Mouse (Mus musculus): Measurements from ENCODE around the gene E2f4.
"Not testable (repeated sequence)": the region's sequence is repeated elsewhere in the genome, so short reads cannot be mapped to it uniquely, and the experiment has no call there.

Gene E2f4

DNA sequence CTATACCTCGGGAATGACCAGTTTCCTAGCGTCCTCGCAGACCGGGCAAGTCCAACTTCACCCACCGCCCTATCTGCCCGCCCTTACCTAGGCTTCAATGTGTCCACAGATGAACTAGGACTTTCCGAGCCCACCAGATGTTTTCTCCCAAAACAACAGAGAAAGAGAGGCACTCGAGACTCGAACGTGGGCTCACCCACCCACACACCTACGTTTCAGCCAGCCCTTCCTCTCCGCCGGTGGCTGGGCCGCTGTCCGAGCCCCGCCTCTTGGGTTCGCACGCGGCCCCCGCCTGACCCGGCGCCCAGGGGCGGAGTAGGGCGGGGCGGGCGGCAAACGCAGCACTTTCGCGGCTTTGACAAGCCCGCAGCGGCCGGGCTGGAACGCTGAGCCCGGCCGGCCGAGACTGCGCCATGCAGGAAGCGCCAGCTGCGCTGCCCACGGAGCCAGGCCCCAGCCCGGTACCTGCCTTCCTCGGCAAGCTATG lies 28.0 kb upstream of the E2f4 start, which contains the start of gene Hsf4:
Gene Hsf4 (plus strand): TSS at position 341 of the 487 bp plus-strand sequence.
- peak; percentile 76 for DNase-seq

DNA sequence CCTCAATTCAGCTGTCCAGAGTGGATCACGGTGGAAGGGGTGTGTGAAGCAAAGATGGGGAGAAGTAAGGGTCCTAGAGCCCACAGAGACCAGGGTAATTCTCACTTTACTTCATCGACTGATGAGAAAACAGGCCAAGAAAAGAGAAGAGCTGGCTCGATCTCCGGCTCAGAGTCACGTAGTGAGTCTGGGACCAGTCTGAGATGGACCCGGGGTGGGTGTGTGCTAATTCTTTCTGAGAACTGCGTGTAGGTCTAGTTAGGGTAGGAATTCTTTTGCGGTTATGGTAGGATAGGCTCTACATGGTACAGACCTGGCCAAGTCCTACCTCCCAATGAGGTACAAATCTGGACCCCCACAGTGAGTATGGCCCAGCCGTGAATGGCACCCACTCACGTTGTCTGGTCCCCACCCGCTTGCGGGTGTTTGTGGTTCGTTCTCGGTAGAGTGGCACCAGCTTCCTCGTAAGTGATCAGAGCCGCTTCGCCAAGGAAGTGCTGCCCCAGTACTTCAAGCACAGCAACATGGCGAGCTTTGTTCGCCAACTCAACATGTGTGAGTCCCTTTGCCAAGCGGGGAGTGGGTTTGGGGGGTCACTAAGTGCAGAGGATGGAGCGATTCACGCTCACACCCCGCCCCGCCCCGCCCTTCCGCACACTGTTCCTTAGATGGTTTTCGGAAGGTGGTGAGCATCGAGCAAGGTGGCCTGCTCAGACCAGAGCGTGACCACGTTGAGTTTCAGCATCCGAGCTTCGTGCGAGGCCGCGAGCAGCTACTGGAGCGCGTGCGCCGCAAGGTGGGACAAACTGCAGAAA lies 27.2 kb upstream of the E2f4 start:
- no peak for DNase-seq

DNA sequence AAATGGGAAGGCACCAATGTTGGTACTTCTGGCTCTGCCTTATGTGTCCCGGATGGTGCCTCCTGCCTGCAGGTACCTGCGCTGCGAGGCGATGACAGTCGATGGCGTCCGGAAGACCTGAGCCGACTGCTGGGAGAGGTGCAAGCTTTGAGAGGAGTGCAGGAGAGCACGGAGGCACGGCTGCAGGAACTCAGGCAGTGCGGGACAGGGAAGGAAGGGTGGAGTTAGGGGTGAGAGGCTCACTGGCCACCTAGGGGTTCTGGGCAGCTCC lies 26.6 kb upstream of the E2f4 start:
- DNase-seq: no peak

DNA sequence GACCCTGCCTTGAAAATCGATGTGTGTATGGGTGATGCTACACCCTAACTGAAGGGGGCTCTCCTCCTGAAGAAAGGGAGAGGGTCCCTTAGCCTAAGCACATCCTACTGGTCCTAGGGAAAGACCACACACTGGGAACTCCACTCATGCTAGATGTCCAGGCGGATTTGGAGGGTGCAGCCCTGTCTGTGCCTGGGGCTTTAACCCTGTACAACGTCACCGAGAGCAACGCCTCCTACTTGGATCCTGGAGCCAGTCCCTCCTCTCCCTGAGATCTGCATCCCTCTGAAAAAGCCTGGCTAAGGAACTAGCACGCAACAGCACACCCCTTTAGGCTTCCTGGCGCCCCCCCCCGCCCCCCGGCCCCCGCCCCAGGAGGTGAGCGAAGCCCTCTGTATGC lies 22.1 kb upstream of the E2f4 start:
- DNase-seq: no peak

DNA sequence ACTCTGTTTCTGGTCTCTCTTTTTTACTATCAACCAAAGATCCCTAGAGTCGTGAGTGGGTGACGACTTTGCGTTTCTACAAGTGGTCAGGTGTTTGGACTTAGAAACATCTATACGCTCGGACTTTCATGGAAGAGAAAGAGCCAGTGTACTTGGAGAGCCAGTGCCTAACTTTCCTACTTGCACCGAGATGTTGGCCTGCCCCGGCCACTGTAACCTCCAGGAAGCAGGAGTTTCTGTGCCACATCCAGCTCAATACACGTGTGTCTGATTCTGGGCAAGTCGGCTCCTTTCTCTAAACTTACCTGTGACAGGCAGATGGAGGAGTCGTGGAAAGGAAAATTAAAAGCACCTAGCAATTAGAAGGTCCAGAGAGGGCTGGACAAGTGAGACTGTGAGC lies 21.6 kb upstream of the E2f4 start, which contains the start of gene Nol3:
Gene Nol3 (plus strand): TSS at position 301 of the 400 bp plus-strand sequence.
- DNase-seq: no peak

DNA sequence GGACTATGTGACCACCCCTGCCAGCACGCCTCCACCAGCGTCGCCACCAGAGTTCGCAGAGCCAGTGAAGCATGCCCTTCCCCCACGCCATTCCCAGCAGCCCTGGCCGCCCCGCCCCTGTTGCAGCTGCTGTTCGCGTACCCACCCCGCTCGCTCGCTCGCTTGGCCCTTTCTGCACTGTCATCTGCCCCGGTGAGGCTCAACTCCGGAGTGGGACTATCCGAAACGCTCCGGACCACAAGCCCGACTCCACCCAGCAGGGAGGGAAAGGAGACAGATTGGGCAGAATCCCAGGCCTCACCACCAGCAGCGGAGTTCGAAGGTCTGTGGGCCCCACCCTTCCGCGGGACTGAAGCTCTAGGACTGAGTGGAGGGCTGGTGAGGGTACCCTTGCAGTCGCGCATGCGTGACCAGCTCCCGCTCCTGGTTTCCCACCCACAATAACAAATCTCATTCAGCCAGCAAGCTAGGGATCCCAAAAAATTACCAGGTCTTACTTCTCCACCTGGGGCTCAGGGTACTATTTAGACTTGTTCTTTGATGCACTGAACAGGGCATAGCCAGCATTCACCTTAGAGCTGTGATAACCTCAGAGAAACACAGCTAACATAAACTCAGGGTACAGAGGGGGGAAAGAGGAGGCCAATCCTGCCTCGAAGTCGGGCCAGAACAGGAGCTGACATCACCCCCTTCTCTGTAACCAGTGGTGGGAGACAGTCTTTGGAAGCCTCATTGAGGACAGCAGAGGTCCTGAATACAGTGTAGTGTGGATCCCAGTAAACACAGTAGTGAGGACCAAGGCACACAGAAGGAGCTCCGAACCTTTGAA lies 21.0 kb upstream of the E2f4 start:
- DNase-seq: peak; percentile 78

DNA sequence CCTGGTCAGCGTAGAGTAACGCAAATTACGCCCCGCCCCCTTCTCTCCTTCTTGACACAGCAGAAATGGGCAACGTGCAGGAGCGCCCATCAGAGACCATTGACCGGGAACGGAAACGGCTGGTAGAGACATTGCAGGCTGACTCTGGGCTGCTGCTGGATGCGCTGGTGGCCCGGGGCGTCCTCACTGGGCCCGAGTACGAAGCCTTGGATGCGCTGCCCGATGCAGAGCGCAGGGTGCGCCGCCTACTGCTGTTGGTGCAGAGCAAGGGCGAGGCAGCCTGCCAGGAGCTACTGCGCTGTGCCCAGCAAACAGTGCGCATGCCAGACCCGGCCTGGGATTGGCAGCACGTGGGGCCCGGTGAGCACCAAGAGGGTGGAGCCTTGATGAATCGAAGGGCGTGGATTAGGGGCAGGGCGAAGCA lies 18.5 kb upstream of the E2f4 start:
- peak; percentile 81 for DNase-seq

DNA sequence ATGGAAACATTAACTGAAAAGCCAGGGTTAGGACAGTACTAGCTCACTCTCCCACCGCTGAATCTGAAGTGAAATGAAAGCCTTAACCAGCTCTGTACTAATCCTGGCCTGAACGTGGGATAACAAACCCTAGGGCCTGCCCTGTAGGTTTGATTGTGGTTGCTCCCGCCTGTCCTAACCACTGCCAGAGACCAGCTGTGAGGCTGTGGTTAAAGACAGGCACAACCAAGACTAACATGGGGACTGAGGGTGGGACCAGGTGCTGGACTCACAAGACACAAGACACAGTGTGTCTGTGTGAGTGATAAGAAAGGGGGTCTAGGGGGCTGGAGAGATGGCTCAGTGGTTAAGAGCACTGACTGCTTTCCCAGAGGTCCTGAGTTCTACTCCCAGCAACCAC lies 16.9 kb upstream of the E2f4 start:
- no peak for DNase-seq

DNA sequence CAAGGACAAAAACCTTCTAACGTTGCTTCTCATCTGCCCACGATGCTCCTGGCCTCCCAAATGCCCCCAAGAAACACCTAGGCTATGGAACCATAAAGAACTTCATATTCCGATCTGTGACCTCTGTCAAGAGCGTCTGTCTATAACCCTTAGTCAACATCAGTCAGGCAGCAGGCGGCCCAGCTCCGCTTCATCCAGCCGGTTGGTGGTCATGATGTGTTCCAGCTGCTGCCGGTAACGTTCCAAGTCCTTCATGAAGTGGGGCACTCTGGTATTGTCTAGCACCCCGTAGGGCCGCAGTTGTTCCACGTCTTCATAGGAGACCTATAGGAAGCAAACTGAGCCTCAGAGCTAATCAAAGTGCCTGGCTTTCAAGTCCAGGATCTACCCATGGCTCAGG lies 15.6 kb upstream of the E2f4 start:
- no peak for DNase-seq

DNA sequence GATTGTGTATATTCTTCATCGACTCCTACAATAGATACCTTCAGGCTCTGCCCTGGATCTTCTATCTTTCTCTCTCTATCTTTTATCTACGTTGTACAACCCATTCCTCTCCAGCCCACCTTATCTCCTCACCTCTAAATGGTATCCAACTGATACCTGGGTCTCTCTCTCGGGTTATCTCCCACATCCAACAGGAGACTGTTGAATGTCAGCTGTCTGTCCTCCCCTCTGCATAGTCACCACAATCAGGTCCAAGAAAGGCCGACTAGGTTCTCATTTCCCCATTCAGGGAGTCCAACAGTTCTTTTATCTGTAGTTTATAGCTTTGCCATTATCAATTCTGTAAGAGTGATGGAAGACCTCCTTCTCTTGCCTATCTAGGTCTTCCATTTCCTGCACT lies 15.2 kb upstream of the E2f4 start:
- DNase-seq: no peak

DNA sequence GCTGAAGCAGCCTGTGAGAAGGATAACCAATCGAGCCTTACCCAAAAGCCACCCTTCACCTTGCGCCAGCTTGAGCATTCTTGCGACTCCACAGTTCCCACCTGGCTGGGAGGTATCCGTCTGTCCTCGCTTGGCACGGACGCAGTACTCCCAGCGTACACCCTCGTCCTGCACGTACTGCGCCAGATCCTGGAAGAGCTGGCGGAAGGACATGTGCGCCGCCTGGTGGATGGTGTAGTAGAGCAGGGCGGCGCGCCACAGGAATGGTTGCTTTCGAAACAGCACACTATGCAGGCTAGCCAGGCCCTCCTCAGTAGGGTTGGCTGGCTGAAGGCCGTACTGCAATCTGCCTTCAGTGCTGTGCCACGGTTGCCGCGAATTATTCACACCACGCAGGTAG lies 14.4 kb upstream of the E2f4 start:
- DNase-seq: peak; percentile 71

DNA sequence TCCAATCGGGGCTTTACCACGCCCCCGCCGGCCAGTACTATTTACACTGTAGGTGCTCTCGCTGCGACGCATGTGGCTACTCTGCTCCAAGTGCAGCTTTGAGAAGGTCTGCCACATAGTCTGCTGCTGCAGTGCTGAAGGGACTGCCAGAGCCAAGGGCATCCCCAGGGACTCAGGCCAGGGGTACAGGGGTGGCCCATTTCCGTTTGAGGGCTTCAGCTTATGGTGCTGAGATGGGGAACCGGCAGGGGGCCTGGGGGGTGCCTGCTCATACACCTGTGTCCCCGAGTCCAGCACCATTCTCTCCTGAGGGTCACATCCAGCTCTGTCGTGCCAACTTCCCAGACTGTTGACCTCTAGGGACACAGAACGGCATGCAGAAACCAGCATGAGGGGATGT lies 11.9 kb upstream of the E2f4 start:
- DNase-seq: no peak

DNA sequence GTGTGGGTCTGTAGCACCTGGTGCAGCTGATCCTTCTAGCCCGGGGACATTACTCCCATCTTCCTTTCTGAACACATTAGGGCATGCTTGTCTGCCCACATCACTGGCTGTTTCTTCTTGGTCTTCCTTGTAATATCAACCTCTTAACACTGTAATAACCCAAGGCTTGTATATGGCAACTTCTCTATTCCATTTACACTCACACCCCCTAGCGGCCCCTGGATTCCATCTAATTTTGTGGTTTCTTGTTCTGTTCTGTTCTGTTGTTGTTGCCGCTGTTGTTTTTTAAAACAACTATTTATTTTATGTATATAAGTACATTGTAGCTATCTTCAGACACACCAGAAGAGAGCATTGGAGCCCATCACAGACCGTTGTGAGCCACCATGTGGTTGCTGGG lies 10.6 kb upstream of the E2f4 start:
- DNase-seq: no peak

DNA sequence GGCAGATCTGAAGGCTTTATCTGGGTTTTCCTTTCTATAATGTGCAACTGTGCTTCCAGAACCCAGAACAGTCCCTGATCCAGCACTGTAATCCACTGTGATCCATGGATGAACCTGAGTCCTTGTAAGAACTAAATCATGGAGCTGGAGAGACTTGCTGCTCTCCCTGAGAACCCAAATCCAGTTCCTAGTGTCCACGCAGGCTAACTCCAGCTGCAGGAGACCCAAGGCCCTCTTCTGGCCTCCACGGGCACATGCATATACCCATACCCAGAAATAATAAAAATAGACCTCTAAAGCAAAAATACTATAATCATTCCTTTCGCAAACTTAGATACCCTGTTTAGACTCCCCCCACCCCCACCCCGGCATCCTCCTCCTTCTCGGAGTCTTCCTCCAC lies 9.2 kb upstream of the E2f4 start:
- no peak for DNase-seq

DNA sequence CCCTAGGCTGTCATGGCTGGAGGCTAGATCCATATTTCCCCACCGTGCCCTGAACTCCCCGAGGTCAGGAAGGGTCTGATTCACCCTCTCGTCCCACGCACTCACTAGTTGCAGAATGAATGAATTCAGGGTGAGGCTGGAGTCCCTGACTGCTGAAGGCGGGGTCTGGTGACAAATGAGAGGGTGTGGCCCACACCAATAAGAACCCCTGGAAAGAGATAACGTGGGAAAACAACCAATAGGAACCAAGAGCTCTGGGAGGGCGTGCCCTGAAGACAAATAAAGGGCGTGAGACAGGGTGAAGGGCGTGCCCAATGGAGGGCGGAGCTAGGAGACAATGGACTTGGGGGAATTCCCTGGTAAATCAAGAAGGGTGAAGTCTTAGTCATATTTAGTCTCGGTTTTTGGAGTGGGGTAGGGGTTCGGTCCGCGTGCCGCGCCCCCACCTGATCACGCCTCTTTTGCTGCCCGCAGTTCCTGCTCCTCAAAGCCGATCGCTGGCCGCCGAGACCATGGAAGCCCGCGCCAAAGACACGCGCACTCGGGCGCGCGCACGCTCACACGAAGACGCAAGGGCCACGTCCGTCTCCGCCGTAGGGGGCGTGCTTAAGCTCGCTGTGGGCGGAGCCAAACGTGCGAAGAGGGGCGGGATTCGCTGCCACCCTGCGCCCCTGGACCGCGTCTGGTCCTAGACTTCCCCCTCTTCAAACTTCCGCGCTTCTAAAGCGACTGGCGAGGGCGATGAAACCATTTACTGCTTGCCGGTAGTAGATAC lies 8.3 kb upstream of the E2f4 start:
- peak; percentile 96 for DNase-seq

DNA sequence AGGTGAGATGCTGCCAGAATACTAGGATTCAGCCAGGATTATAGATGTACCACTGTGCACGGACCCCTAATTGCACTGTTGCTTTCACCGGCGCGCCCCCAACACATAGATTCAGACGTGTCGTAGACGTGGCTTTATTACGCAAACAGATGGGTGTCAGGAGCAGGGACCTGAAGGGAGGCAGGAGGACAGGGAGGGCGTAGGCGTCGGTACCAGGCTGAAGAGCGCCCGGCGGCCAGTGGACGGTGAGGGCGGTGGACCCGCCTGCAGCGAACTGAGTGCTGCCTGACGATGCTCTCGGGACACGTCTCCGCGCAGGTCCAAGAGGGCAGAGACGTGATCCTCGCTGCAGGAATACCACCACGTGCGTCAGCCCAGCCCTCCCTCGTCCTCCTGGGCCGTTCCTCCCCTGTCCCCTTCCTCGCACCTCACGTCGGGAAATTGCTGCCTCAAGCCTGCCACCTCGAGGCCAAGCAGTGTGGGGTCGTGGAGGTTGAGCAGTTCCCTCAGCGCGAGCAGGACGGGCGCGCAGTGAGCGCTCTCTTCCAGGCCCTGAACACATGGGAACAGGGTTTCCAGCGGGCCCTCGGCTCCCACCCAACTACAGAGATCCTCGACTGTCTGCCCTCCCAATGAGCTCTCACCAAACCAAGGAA lies 7.5 kb upstream of the E2f4 start, which contains the start of gene 4931428F04Rik:
Gene 4931428F04Rik (minus strand): TSS at position 60 of the 656 bp plus-strand sequence.
- DNase-seq: peak; percentile 64

DNA sequence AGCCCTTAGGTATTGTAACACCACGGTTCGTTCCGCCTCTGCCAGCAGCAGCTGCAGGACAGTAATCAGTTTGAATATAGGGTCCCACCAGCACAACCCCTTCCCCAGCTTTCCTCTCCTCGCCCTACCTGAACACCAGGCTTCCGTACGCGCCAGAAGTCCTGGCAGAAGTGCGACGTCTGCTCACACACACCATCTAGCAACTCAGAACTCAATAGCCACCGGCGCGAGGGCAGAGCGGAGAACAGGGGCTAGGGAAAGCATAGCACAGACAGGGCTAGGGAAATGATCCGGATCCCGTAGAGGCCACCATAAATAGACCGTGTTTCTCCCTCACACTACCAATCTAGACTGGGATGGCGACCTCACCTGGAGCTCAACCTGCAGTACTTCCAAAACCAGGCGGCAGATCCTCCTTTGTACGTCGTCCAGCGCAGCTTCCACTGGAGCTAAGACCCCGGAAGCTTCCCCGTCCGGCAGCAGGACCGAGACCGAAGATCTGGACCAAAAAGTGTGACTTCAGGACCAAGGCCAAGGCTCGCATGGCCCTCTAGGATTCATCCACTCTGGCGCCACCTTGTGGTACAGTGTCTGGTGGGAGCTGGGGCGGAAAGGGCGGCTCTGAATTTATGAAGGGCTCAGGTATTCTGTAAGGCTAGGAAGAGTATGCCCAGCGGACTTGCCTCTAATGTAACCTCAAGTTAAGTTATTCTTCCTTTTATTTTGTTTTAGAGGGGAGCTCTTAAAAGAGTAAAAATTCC lies 6.7 kb upstream of the E2f4 start:
- peak; percentile 98 for DNase-seq

DNA sequence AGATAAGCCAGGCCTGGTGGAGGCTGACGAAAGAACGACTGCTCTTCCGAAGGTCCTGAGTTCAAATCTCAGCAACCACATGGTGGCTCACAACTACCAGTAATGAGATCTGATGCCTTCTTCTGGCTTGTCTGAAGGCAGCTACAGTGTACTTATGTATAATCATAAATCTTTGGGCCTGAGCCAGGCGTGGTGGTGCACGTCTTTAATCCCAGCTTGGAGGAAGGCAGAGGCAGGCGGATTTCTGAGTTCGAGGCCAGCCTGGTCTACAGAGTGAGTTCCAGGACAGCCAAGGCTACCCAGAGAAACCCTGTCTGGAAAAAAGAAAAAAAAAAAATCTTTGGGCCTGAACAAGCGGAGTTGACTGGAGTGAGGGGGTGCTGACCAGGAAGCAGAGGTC lies 6.1 kb upstream of the E2f4 start:
- not testable (repeated sequence) for DNase-seq

DNA sequence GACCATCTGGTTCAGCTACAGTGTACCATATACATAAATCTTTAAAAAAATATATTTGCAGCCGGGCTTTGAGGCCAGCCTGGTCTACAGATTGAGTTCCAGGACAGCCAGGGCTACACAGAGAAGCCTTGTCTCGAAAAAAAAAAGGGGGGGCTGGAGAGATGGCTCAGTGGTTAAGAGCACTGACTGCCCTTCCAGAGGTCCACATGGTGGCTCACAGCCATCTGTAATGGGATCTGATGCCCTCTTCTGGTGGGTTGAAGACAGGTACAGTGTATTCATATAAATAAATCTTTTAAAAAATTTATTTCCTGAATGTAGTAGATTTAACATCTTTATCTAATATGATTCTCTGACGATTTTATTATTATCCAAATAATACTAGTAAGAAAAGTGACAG lies 5.7 kb upstream of the E2f4 start:
- DNase-seq: not testable (repeated sequence)

DNA sequence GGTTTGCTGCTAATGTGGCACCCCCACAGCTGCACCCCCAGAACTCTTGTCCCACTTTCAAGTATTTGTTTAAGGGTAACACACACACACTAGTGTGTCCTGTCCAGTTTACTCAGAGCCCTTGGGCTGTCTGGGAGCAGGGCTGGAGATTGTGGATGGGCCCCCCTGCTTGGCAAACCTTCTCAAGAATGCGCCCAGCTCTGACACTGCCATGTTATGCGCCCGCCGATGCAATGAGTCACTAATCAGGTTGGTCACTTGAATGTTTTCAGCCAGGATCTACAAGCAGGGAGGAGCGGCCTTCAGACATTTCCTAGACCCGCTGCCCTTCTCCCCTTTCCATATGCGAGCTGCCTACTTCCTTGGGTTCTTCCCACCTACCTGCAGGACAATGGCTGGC lies 5.0 kb upstream of the E2f4 start:
- no peak for DNase-seq

DNA sequence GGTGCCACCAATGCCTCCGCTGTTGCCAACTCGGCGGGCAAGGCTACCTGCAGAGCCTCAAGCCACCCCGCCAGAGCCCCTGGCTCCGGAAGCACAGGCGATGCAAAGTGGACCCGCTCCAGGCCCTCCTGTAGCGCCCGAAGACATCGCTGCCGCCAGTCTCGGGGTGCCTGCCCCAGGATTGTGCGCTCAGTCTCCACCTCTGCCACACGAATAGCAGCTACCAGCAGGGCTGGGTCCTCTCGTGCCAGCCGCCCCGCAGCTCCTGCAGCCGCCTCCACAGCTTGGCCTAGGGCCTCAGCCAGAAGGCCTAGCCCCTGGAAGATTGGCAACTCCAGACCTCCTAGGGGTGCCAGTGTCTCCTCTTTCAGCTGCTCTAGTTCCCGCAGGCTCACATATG lies 4.1 kb upstream of the E2f4 start:
- DNase-seq: no peak

DNA sequence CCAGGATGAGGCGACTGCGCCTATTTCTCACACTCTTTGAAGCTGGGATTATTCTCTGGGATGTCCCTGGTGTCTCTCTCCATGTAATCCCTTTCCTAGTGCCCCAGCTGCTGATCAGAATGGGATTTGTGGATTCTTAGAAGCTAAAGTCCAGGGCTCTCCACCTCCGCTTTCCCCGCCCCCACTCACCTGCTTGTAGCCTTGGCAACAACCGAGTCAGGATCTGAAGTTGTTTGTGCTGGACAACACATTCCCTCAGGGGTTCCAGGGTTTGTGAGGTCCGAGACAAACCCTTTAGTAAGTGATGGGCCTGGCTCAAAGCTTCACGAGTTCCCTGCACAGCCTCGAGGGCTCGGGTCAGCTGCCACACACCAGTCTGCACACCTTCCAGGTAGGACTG lies 2.7 kb upstream of the E2f4 start:
- DNase-seq: no peak
